Mouse (Mus musculus): Measurements from ENCODE around the gene Tspo2. TPM values are rescaled to one million over a fixed set of nuclear protein-coding genes. Genes with fewer than 3 reads are reported as not detected.

Gene Tspo2
- 0.11 TPM for polyA plus RNA-seq (2017; shearing (Covaris generic))

GRCm38 (mm10) chr17:48451353-48451675, at the start of gene Tspo2:
Gene Tspo2, minus strand, starts transcription at chr17:48451522.

DNA sequence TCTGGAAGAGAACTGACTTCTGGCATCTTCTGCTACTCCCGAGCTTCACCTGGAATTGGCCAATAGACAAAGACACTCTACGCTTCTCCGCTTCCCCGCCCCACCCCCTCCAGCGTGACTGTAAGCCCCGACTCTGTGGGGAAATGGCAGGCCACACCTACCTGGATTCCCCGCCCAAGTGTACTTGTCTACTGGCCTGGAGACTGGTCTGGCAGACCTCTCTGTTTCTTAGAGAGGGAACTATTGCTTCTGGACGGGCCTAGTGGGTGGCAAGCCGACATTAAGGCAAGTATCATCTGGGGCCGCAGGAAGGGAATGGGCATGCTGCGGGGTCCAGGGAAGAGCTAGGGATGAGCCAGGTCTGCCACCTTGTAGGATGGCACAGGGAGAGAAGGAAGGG, 3.4 kb upstream of the Tspo2 start, which contains the start of gene Unc5cl:
TSS of gene Unc5cl (plus strand) at position 214 of the 400 bp plus-strand sequence.

DNA sequence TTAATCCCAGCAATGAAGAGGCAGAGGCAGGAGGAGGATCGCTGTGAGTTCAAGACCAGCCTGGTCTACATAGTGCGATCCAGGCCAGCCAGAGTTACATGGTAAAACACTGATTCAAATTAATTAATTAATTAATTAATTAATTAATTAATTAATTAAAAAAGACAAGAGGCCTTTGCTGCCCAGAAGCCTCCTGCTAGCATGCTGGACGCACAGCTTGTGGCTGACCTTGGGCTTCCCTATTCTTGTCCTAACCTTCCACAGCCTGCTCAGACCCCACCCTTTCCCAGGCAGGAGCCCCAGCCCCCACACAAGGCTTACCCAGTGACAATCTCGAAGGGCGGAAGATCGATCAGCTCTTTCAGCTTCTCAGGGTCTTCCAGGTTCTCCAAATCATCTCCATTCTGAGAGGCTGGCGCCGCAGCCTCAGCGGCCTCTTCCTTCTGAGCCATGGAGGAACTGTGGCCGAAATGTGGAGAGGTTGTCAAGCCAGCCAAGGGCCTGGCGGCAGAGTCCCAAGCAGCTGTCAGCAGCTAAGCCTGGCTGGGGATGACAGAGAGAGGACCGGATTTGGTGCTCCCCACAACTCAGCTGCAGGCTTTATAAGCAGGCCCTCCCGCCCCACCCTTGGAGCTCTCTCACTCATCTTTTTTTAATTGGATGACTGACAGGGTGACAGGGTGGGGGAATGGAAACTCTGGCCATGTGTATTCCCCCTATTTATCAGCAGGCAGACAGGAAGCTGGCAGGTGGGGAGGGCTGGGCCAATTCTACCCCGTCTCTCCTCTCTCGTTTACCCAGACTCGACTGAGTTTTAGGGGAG, 19.0 kb downstream of the Tspo2 start, which contains the start of gene Apobec2:
TSS of gene Apobec2 (minus strand) at position 773 of the 823 bp plus-strand sequence.

GRCm38 (mm10) chr17:48409380-48410298, 41.7 kb downstream of the Tspo2 start, which contains the start of the genes Nfya and Oard1:
Gene Nfya, minus strand, starts transcription at chr17:48409906.
Gene Oard1, plus strand, starts transcription at chr17:48410014.

Other genes starting within 250 kb of the Tspo2 start
- gene Trem1, start 218.8 kb downstream of the Tspo2 start, polyA plus RNA-seq (2017; shearing (Covaris generic)) = not detected
- gene Trem3, start 203.7 kb downstream of the Tspo2 start, polyA plus RNA-seq (2017; shearing (Covaris generic)) = not detected
- not detected for gene Treml4, start 187.2 kb downstream of the Tspo2 start, polyA plus RNA-seq (2017; shearing (Covaris generic))
- 1.3 TPM for gene Treml2, start 152.0 kb downstream of the Tspo2 start, polyA plus RNA-seq (2017; shearing (Covaris generic))
- gene B430306N03Rik, start 135.4 kb downstream of the Tspo2 start, polyA plus RNA-seq (2017; shearing (Covaris generic)) = 0.30 TPM
- gene Trem2, start 105.1 kb downstream of the Tspo2 start, polyA plus RNA-seq (2017; shearing (Covaris generic)) = not detected
- gene Treml1, start 91.6 kb downstream of the Tspo2 start, polyA plus RNA-seq (2017; shearing (Covaris generic)) = not detected
- 12.1 TPM for gene Nfya, start 41.6 kb downstream of the Tspo2 start, polyA plus RNA-seq (2017; shearing (Covaris generic))
- 48.0 TPM for gene Oard1, start 41.5 kb downstream of the Tspo2 start, polyA plus RNA-seq (2017; shearing (Covaris generic))
- gene Apobec2, start 18.6 kb downstream of the Tspo2 start, polyA plus RNA-seq (2017; shearing (Covaris generic)) = 9.5 TPM
- 9.5 TPM for gene Unc5cl, start 3.4 kb upstream of the Tspo2 start, polyA plus RNA-seq (2017; shearing (Covaris generic))

Measured in effector memory CD4-positive, alpha-beta T cell, adult 5 months (primary cell).